Mouse (Mus musculus) monocyte, adult 5-6 weeks (primary cell): Measurements from ENCODE around the gene Ugt1a8. TPM values are rescaled to one million over a fixed set of nuclear protein-coding genes. Genes with fewer than 3 reads are reported as not detected.

ENCODE experiments used
- ATAC-seq: fragments of 153-309, 156-312 bp; replicated peaks from 2 replicates; pipeline ENCODE4 v1.8.0; 2017; ENCODE audit warnings: mild to moderate bottlenecking; ENCODE audit not compliant: low TSS enrichment, insufficient number of reproducible peaks, severe bottlenecking, poor library complexity, low FRiP score
- total RNA-seq: library from RNA; stranded (forward); fragments of 200-1000, 200-491, 200-594 nt; gene quantifications from 3 replicates; pipeline ENCODE4 v1.2.3, GENCODE M21; 2017

Gene Ugt1a8
- total RNA-seq, 1 experiment from 2014 or later: not detected

DNA sequence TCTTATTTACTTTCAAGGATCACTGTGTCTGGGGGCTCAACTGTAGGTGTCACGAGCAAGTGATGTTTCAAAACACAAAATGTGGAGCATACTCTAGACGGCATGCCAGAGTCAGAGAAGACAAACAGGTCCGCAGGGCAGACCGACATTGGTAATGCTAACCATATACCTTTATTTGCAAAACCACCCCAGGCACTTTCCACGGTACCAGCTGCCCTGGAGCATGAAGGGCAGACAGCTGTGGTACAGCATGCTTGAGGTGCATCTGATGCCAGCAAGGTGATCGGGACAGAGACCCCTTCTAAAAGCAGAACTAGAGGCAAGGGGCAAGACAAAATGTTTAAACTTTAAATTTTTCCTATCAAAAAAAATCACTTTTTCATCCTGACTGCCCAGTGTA, 175.3 kb downstream of the Ugt1a8 start:
- no peak for ATAC-seq

GRCm38 (mm10) chr1:88263778-88264177, 176.2 kb downstream of the Ugt1a8 start:
- ATAC-seq: no peak

GRCm38 (mm10) chr1:88264237-88264868, 176.7 kb downstream of the Ugt1a8 start:
- ATAC-seq: no peak

GRCm38 (mm10) chr1:88264869-88265240, 177.2 kb downstream of the Ugt1a8 start:
- no peak for ATAC-seq

DNA sequence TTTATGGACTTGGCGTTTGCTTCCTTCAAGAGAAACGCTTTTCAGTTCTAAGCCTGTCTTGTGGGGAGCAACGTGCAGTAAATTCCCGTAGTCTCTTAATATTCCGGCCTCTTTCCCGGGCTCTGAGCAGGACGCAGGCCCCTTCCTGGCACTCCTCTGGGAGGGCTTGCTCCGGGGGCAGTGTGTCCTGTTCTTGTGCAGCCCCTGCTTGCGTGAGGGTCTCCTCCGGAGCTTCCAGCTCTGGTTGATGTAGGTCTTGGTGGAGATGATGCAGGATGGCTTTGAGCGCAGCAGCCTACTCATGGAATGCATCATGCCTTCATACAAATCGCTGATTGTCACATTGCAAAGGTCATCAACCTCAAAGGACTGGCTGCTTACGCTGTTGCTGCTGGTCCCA, 178.5 kb downstream of the Ugt1a8 start:
- no peak for ATAC-seq

DNA sequence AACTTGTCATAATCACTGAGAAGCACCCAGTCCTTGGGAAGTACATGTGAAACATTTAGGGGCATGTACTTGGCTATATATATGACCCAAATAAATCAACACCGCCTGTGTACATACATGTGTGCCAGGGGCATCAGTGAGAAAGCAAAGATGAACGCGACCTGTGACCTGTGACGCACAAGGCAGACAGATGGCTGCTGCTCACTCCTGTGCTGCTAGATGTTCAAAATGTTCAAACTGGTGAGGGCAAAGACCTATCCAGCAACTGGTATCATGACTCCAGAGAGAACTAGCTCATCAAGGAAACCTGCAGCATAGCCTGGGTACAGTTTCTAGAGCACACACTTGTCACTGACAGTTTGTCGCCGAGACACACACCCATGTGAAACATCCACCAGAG, 179.9 kb downstream of the Ugt1a8 start:
- no peak for ATAC-seq

DNA sequence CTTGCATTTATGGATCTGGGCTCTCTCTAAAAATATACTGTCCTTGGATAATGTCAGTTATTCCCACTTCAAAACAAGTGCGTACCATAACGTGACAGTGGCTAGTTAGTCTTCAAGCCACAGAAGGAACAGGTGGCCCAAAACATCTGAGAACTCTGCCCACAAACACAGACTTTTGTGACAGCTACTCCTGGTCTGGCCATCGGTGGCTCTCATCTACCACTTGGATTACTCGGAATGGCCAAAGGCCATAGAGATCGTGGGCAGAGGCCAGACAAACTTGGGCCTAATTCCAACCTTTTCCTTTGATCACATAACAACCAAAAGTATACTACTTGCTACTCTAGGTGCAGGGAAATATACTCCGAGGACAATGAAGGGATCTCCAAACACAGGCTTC, 180.5 kb downstream of the Ugt1a8 start:
- ATAC-seq: no peak

Other genes starting within 250 kb of the Ugt1a8 start
- 98.9 to 146 TPM (median 146 TPM) in 3 replicates for gene Dgkd, start 234.5 kb upstream of the Ugt1a8 start, total RNA-seq
- 14.8 to 34.3 TPM (median 18.1 TPM) in 3 replicates for gene Usp40, start 79.3 kb upstream of the Ugt1a8 start, total RNA-seq
- gene Ugt1a10, start 32.4 kb upstream of the Ugt1a8 start, total RNA-seq: 1.2 TPM in 1 of 3 replicates, not detected in the others
- gene Ugt1a9, start 17.0 kb upstream of the Ugt1a8 start, total RNA-seq: not detected in 3 replicates
- gene Ugt1a7c, start 7.2 kb downstream of the Ugt1a8 start, total RNA-seq: 76.0 to 85.9 TPM (median 84.7 TPM) in 3 replicates
- 1.6 to 5.2 TPM (median 4.0 TPM) in 3 replicates for gene Ugt1a6b, start 15.4 kb downstream of the Ugt1a8 start, total RNA-seq
- 4.1 to 13.8 TPM (median 10.6 TPM) in 3 replicates for gene Ugt1a6a, start 47.0 kb downstream of the Ugt1a8 start, total RNA-seq
- gene Ugt1a5, start 78.2 kb downstream of the Ugt1a8 start, total RNA-seq: 1.5 to 2.3 TPM in 2 of 3 replicates, not detected in the other
- gene Ugt1a2, start 112.8 kb downstream of the Ugt1a8 start, total RNA-seq: 1.4 to 1.8 TPM in 2 of 3 replicates, not detected in the other
- not detected in 3 replicates for gene Dnajb3, start 118.0 kb downstream of the Ugt1a8 start, total RNA-seq
- 0.57 to 0.68 TPM (median 0.64 TPM) in 3 replicates for gene Ugt1a1, start 124.1 kb downstream of the Ugt1a8 start, total RNA-seq
- gene Mroh2a, start 139.2 kb downstream of the Ugt1a8 start, total RNA-seq: 0.38 to 2.2 TPM (median 1.2 TPM) in 3 replicates
- gene Hjurp, start 189.8 kb downstream of the Ugt1a8 start, total RNA-seq: 79.2 to 121 TPM (median 80.4 TPM) in 3 replicates
- gene Trpm8, start 189.8 kb downstream of the Ugt1a8 start, total RNA-seq: not detected in 3 replicates